Mouse (Mus musculus) embryonic facial prominence, embryonic 14.5 days (tissue): ENCODE measurements around the gene Nme8. TPM values are rescaled to one million over a fixed set of nuclear protein-coding genes. Genes with fewer than 3 reads are reported as not detected.

ENCODE experiments used
- polyA plus RNA-seq: library from polyadenylated mRNA; unstranded; fragments of >200 nt; fragmentation: Nextera tagmentation; extraction: Ambion mirVana; gene quantifications from 2 replicates; pipeline ENCODE4 v1.2.1, GENCODE M21; 2014

The Nme8 gene
- polyA plus RNA-seq, 1 experiment from 2014 or later: not detected

Other genes starting within 250 kb of the Nme8 start
- 36.9 and 39.4 TPM in 2 replicates for gene Epdr1, start 77.9 kb downstream of the Nme8 start, polyA plus RNA-seq
- gene Sfrp4, start 74.7 kb downstream of the Nme8 start, polyA plus RNA-seq: 20.8 and 25.6 TPM in 2 replicates
- 0.35 and 0.47 TPM in 2 replicates for gene Gpr141, start 126.5 kb upstream of the Nme8 start, polyA plus RNA-seq